Mouse (Mus musculus): ENCODE data around the gene Casp2. TPM values are rescaled to one million over a fixed set of nuclear protein-coding genes. Genes with fewer than 3 reads are reported as not detected.

The Casp2 gene
- 31.2 and 32.0 TPM in 2 replicates for polyA plus RNA-seq (2012; rRNA removed)

DNA sequence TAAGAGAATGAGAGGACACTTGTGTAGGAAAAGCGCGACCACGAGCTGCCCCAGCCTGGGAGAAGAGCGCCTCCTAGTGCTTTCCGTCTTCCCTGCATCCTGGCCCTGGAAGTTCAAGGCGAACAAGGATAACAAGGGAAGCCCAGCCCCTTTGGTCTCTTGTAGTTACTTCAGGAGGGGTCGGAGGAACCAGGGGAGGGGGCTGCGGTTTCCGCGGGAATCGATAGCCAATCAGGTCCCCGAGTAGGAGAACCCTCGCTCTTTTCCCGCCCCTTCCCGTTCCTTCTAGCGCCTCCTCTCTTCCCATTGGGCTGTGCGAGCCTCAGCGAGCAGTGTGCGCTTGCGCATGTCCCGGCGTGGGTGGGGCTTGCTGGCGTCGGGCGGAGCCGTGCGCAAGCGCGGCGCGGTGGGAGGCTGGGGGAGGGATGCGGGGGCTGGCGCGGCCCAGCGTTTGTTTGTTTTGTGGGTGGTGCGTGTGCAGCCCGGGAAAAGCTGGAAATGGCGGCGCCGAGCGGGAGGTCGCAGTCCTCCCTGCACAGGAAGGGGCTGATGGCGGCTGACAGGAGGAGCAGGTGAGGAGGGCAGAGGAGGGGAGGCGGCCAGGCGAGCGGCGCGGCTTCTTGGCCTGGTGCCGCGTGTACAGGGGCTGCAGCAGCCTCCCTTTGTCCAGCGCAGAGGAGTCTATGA lies at the start of gene Casp2:
TSS of gene Casp2 (plus strand) at position 360 of the 687 bp plus-strand sequence.

DNA sequence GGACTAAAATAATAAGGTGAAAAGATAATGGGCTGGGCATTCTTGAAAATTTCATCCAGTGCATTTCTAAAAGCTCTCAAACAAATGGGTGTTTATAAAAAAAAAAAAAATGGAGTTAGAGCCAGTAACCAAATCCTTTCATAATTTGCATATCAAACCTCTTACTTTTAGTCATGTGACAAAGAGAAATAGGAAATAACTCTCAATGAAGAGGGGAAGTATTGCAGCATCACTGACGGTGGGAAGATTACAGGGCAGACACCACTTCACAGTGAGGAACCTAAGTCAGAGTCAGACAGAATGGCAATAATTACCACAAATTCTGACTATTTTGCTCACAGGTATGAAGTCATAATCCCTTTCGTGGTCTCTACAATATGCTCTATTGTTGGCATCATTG lies 49.8 kb upstream of the Casp2 start, which contains the start of gene Tas2r144:
TSS of gene Tas2r144 (plus strand) at position 301 of the 400 bp plus-strand sequence.

DNA sequence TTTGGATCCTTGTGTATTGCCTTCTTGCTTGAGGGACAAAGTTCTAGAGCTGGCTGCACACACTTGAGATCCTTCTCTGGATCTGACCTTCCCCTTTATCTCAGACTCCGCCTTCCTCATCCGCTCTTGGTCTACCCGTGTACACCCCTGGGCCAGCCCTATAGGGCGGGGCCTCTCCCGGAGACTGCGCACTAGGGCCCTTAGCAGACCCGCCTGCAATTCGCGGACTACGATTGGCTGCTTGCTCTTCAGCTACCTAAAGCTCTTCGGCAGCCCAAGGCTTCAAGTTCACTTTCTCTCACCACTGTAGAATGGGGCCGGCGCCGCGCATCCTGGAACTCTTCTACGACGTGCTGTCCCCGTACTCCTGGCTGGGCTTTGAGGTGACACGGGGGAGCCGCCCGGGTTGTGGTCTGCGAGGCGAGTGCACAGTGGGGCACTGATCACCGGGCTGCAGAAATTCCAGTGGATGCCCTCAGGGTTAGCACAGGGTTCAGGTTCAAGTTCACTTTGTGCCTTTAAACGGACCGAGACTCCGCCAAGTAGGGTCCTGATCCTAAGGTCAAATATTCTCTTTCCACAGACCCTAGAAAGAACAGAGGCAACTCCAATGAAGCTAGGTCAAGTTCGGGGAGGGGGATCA lies 19.0 kb upstream of the Casp2 start, which contains the start of gene Gstk1:
TSS of gene Gstk1 (plus strand) at position 225 of the 643 bp plus-strand sequence.

DNA sequence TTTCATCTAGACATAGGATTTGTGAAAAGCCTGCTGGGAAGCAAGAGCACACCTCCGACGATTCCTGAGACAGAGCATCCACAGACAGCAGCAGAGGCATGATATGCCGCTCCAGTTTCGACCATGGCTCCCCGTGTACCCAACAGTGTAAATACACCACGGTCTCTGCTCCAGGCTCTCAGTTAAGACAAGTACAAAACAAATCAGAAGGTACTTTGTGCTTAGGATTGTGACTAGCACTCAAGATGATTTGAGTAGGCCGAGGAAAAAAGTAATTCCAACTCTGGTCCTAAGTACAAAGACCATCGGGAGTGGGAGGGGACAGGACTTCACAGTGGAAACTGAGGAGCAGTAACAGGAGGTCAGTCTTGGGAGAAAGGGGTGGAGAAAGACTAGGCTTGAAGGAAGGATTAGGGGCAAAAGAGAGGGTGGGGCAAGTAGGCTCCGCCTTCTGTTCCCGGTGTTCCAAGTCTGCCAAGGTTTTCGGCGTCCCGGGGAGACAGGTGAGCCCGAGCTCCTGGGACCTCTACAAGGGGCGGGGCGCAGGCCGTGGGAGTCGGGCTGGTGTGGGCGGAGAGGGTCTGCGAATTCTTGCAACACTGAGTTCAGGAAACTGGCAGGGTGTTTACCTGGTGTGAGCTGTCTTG lies 3.1 kb upstream of the Casp2 start, which contains the start of gene Tmem139:
TSS of gene Tmem139 (plus strand) at position 447 of the 647 bp plus-strand sequence.

DNA sequence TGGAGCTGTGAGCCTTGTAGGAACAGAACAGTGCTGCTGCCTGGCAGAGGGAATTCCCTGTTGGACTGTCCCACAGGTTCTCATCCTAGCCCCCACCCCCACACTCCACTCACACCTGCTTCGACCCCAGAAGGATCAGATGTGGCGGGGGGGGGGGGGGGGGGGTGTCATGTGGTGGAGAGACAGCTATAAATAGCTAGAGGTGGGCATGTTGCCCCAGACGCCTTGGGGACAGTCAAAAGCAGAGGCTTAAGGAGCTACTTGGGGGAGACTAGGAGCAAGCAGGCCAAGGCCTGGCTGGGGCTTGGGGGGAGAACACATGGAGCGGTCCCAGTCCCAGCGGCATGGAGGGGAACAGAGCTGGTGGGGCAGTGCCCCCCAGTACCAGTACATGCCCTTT lies 21.7 kb downstream of the Casp2 start, which contains the start of gene Clcn1:
TSS of gene Clcn1 (plus strand) at position 238 of the 400 bp plus-strand sequence.

DNA sequence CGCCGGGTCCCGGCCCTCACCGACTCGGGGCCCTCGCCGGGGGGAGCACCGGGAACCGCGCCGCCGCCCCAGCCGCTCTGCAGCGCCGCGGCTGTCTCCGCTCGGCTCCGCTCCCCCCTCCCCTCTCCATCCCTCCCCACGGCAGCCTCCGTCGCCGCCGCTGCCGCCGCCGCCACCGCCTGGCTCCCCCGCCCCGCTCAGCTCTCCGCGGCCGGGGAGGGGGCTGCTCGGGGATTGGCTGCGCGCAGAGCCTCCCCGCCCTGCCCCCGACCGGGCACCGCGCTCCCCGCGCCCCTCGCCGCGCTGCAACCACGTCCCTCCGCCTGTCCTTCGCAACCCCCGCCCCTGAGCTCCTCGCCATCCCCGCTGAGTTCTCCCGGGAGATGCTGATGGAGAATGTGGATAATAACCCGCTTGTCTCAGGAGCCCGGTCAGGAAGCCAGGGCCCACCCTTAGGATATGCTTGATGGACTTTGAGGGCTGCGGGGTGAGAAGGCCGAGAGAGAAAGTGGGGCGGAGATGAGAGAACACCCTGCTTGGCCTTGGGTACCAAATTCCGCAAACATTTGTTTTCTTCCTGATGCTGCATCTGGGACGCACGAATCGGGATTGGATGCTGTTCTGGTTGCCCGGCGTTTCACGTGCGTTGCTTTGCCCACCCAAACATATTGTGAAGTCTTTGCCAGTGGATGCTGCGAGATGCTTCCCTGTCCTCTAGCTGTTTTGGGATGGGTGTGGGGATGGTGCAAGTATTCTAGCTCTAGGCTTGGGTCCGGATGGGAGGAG lies 59.9 kb downstream of the Casp2 start, which contains the start of gene Fam131b:
TSS of gene Fam131b (minus strand) at position 162 of the 786 bp plus-strand sequence.

Other genes with a start within 250 kb of the Casp2 start
- not detected in 2 replicates for gene Sva, start 226.6 kb upstream of the Casp2 start, polyA plus RNA-seq (2012; rRNA removed)
- gene Tas2r139, start 124.0 kb upstream of the Casp2 start, polyA plus RNA-seq (2012; rRNA removed): not detected in 2 replicates
- gene Tas2r144, start 49.7 kb upstream of the Casp2 start, polyA plus RNA-seq (2012; rRNA removed): not detected in 2 replicates
- gene Gstk1, start 19.1 kb upstream of the Casp2 start, polyA plus RNA-seq (2012; rRNA removed): 33.0 and 43.9 TPM in 2 replicates
- gene Tmem139, start 3.0 kb upstream of the Casp2 start, polyA plus RNA-seq (2012; rRNA removed): 34.0 and 39.1 TPM in 2 replicates
- gene Clcn1, start 21.7 kb downstream of the Casp2 start, polyA plus RNA-seq (2012; rRNA removed): 0.08 and 0.38 TPM in 2 replicates
- 0.40 and 0.52 TPM in 2 replicates for gene Fam131b, start 59.7 kb downstream of the Casp2 start, polyA plus RNA-seq (2012; rRNA removed)
- gene Zyx, start 84.6 kb downstream of the Casp2 start, polyA plus RNA-seq (2012; rRNA removed): 140 and 165 TPM in 2 replicates
- gene Epha1, start 108.3 kb downstream of the Casp2 start, polyA plus RNA-seq (2012; rRNA removed): 23.0 and 25.5 TPM in 2 replicates
- gene Tas2r143, start 135.3 kb downstream of the Casp2 start, polyA plus RNA-seq (2012; rRNA removed): 0.27 TPM in 1 of 2 replicates, not detected in the other
- not detected in 2 replicates for gene Tas2r135, start 140.4 kb downstream of the Casp2 start, polyA plus RNA-seq (2012; rRNA removed)
- gene Tas2r126, start 169.6 kb downstream of the Casp2 start, polyA plus RNA-seq (2012; rRNA removed): not detected in 2 replicates
- not detected in 2 replicates for gene Olfr458, start 200.2 kb downstream of the Casp2 start, polyA plus RNA-seq (2012; rRNA removed)
- gene Olfr457, start 211.3 kb downstream of the Casp2 start, polyA plus RNA-seq (2012; rRNA removed): not detected in 2 replicates
- not detected in 2 replicates for gene Olfr456, start 222.2 kb downstream of the Casp2 start, polyA plus RNA-seq (2012; rRNA removed)